Mouse (Mus musculus) frontal cortex, postnatal 36 days (tissue): ENCODE measurements around the gene Cep126.

Experiments used
- DNase-seq, 2 experiments: peaks; one replicate each; pipeline ENCODE4 v3.0.0; 2022; ENCODE audit warnings: low spot score in 2 of 2

The Cep126 gene

GRCm38 (mm10) chr9:8134117-8134574 is at the start of gene Cep126:
Gene Cep126 (minus strand): TSS chr9:8134294.
- DNase-seq: peak; percentile 81 to 83

DNA sequence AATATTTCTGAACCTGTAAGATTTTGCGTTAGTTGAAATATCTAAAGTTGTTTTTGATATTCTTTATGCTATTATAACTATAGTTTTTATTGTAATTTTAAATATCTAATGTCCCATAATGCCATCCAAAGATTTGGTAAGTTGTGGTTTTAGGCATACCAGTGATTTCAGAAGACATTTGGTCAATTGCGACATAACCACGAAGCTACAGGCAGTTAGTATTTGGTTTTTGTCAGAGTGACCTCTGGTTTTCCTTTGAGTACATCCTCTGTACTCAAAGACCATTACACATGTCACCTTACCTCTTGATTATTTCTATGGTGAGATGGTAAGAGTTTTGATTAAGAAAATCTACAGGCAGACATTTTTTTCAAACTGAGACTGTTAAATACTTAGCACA is 45.5 kb upstream of the Cep126 start:
- no peak for DNase-seq

GRCm38 (mm10) chr9:8177099-8177498 is 43.0 kb upstream of the Cep126 start:
- peak; percentile 7 to 31 for DNase-seq

GRCm38 (mm10) chr9:8157011-8157410 is 22.9 kb upstream of the Cep126 start:
- DNase-seq: no peak

DNA sequence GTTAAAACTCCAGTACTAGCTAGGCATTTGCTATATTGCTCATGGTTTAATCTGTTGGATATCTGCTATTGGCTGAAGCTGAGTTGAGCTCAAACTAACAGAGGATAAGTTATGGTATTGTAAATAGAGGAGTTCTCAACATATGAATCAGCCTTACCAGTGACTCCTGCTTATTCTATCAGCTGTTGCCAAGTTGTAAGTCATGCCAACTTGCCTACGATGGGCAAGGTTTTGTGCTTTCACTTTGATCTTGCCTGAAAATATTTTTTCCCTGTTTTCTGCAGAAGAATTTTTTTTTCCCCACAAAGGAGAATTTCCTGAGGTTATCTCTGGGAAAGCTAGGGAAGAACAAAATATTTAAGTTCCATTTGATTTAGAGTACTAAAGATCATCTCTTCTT is 5.4 kb upstream of the Cep126 start:
- no peak for DNase-seq

DNA sequence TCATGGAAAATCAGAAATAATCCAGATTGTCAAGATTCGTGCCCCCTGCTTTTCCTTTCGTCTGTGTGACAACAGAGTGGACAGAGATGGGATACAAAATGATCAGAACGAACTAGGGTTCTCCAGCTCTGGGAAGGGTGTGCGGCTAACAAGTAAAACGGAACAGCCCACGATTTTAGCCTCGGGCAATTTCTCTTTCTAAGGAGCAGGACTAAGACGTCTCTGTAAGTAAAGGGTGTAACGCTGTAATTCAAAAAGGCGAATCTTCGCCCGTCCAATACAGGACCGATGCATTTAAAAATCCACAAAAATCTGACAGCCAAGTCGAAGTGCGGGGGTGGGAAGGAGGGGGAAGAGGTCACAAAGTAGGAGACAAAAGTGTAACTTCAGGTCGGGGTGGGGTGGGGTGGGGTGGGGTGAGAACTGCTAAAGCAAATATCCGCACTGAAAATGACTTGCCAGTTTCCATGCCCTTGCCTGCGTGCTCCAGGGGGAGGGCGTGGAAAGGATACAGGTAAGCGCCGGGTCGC is 443 bp downstream of the Cep126 start:
- DNase-seq: no peak

DNA sequence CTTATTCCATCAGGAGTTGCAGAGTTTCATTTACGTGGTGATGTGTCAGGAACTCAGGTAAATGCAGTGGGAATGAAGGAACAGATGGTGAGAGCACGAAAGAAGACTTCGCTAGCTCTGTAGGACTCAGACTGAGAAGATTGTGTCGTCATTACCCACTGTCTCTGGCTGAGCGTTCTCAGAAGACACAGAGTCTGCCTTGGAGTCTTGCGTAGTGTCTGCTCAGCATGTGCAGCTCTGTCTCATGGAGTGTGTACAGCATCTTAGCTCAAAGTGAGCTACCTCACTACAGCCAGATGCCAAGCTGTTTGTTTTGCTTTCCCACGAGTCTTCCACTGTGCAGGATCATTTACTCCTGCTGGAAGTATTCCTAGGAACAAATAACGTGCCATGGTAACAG is 10.6 kb downstream of the Cep126 start:
- DNase-seq: no peak

GRCm38 (mm10) chr9:8114516-8114915 is 19.6 kb downstream of the Cep126 start:
- DNase-seq: no peak

GRCm38 (mm10) chr9:8103050-8103449 is 31.0 kb downstream of the Cep126 start:
- peak in 1 of 2 experiments; percentile 9 for DNase-seq

GRCm38 (mm10) chr9:8100962-8101361 is 33.1 kb downstream of the Cep126 start:
- no peak for DNase-seq

GRCm38 (mm10) chr9:8078882-8079281 is 55.2 kb downstream of the Cep126 start:
- no peak for DNase-seq

DNA sequence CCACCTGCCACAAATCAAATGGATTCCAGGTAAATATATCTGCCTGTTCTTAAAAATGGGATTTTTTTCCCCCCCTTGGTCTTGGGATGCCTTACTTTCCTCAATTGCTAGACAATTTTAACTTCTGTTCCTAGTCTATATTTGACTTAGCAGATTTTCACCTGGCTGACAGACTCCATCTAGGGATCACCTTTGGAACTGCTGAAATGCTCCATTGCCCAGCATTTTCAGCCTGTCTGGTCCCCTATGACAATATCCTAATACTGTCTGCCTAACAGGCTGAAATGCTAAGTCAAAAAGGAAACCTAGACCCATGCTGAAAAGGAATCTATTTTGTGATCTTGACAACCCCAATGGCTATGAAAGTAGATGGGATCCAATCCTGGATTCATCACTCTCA is 59.7 kb downstream of the Cep126 start:
- DNase-seq: peak in 1 of 2 experiments; percentile 36

DNA sequence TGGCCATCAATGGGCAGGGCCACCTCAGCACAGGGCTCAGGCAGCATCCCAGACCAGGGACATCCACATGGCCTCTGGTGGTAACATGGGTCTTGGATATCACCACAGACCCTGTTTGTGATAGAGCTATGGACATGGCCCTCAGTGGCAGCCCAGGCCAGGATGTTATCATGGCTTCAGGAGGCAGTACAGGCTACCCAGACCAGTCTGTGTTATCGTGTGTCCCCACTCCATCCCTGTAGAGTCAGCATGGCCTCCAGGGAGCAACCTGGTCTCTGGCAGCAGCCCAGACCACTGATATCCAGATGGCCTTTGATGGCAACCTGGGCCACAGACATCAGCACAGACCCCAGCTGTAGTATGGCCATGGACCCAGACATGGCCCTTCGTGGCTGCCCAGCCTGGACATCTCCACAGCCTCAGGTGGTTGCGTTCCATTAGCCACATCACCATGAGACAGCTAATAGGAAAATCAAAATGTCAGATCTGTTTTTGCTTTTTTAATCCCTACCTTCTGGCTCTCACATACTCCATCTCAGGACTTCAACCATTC is 60.8 kb downstream of the Cep126 start:
- no peak for DNase-seq

GRCm38 (mm10) chr9:8059636-8060035 is 74.5 kb downstream of the Cep126 start:
- DNase-seq: no peak

DNA sequence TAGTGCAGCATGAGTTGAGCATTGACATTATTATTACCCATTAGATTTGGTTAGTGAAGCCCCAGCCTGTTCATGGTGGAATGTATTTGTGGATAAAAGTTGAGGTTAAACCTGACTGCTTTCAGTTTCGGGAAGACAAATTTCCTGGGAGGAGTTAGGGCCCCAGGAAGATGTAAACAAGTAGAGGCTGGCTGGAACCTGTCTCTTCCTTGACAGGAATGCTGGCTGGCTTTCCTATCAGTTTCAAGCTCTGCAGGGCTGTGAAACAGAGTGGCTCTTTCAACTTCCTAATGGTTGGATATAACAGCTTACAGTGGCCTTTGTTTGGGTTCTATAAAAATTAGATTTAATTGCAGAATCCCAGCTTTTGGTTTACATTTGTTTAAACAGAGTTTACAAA is 79.3 kb downstream of the Cep126 start:
- DNase-seq: no peak

DNA sequence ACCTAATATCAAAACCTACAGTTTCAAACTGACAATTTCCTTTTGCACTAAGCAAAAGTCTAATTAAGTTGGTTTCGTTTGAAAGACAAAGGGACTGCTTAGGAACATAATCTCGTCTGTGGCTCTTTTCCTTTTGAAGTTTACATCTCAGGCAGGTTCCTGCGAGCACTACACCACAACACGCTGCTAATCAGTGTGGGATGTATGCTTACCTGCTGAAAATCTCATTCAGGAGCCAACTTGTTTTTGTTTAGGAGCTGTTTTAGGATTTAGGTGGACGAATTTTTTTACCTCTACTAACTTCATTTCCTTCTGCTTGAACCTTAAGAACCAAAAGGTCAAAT is 91.1 kb downstream of the Cep126 start:
- DNase-seq: no peak

- DNase-seq: peak; percentile 95 to 97
Measured at GRCm38 (mm10) chr9:8042338-8043043, 91.6 kb downstream of the Cep126 start, which contains the start of gene Cfap300. Gene Cfap300 (minus strand): TSS chr9:8042823.

DNA sequence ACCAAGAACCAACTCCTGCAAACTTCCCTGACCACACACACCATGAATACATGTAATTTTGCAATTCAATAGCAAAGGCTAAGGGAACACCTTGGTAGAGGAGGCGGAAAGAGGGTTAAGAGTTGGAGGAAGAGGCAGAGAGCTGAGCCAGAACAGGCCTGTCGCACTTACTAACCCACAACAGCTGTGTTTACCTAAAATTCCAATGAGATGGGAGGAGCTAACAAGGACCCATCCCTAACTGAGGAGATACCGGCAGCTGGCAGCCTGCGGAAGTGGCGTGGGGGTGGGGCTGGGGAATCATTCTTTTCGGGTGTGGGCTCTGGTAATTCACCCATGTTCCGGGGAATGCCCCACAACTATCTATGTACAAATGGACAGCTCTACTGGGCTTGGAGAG is 98.5 kb downstream of the Cep126 start:
- no peak for DNase-seq

- no peak for DNase-seq
Measured at GRCm38 (mm10) chr9:8035091-8035490, 99.0 kb downstream of the Cep126 start.

DNA sequence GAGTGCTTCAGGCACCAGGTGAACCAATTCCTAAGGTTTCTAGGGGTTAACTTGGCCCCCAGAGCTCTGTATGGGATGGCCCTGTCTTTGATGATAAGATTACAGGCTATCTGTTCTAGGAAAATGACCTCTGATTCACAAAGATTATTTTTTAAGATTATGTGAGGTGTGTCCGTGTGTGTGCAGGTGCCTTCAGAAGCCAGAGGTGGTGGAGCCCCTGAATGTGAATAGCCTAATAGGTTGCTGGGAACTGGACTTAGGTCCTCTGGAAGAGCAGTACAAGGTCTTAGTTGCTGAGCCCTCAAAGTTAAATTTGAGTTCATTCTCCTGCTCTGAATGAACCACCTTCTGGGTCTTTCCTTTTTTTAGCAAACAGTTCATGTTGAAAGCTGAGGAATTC is 100.0 kb downstream of the Cep126 start:
- DNase-seq: no peak

DNA sequence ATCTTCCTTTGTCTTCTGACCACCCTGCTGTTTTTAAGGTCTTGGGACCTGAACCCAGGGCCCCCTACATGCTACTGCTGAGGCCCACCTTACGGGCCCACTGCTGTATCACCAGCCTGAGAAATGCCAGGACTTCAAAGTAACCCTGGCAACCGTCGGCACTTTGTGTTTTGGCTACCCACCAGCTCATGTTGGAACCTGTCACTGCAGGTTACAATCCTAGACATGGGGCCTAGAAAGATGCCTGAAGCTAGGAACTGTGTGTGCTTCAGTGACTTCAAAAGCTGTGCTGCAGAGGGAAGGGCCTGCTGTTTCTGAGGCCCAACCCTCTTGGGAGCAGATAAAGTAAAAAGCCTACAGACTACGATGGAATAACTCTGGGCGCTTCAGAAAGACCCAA is 101.2 kb downstream of the Cep126 start:
- DNase-seq: no peak
